Mouse (Mus musculus) heart, adult 2 months (tissue): ENCODE measurements around the gene Wdr34. TPM values are rescaled to one million over a fixed set of nuclear protein-coding genes. Genes with fewer than 3 reads are reported as not detected.

Experiments
- DNase-seq, 2 experiments: peaks; one replicate each; pipeline ENCODE4 v3.0.0; 2021
- H3K27ac ChIP-seq: fragments of 200-600 bp; 2 replicates; pipeline ENCODE4 v1.8.1; 2022
- H3K27me3 ChIP-seq: fragments of 200-500 bp; 2 replicates; pipeline ENCODE4 v1.6.1; 2012; ENCODE audit warnings: mild to moderate bottlenecking, low read length, inconsistent platforms, mixed read lengths; ENCODE audit not compliant: control insufficient read depth, insufficient read depth
- H3K36me3 ChIP-seq: fragments of 200-500 bp; 2 replicates; pipeline ENCODE4 v1.6.1; 2012; ENCODE audit warnings: low read length, inconsistent platforms; ENCODE audit not compliant: control insufficient read depth, insufficient read depth
- H3K4me1 ChIP-seq: fragments of 200-500 bp; 2 replicates; pipeline ENCODE4 v1.6.1; 2011; ENCODE audit warnings: low read length; ENCODE audit not compliant: control insufficient read depth, insufficient read depth
- H3K4me3 ChIP-seq: fragments of 200-600 bp; 2 replicates; pipeline ENCODE4 v1.8.1; 2022
- H3K79me2 ChIP-seq: fragments of 200-500 bp; replicated peaks from 2 replicates; pipeline ENCODE4 v1.6.1; 2012; ENCODE audit warnings: mild to moderate bottlenecking, inconsistent platforms, low read length, moderate library complexity, mixed read lengths; ENCODE audit not compliant: control insufficient read depth, insufficient read depth
- H3K9ac ChIP-seq: fragments of 200-500 bp; 2 replicates; pipeline ENCODE4 v1.6.1; 2012; ENCODE audit warnings: low read depth, mild to moderate bottlenecking, control low read depth, inconsistent platforms, low read length, mixed read lengths
- CTCF ChIP-seq: fragments of 200-600 bp; IDR thresholded peaks from 2 replicates; pipeline ENCODE4 v1.8.1; 2022; ENCODE audit warnings: antibody characterized with exemption, mild to moderate bottlenecking, moderate library complexity
- EP300 ChIP-seq: fragments of 200-500 bp; IDR thresholded peaks from 2 replicates; pipeline ENCODE4 v1.6.1; 2011; ENCODE audit warnings: low read depth, low read length, control low read depth; ENCODE audit not compliant: insufficient read depth
- POLR2A ChIP-seq: fragments of 200-500 bp; IDR thresholded peaks from 2 replicates; pipeline ENCODE4 v1.6.1; 2011; ENCODE audit warnings: mild to moderate bottlenecking, low read depth, low read length, control low read depth; ENCODE audit not compliant: insufficient read depth
- WGBS: fragments of 180-500 bp; shearing (Covaris S2); methylation state at CpG from one replicate; pipeline ENCODE4 v1.1.7; 2018; 5-methylcytosine and 5-hydroxymethylcytosine counted together
- intact Hi-C: fragments of 180-260 bp; cut with DNase I; formaldehyde crosslinking; loops from one replicate; pipeline ENCODE4 v1.15.1; 2025
- polyA plus RNA-seq: library from polyadenylated mRNA; depleted of rRNA; stranded (reverse); fragments of >200 nt; gene quantifications from 2 replicates; pipeline ENCODE4 v1.2.3, GENCODE M21; 2012
- total RNA-seq, 2 experiments: library from RNA; stranded (reverse); gene quantifications; 2 replicates each; pipeline ENCODE4 v1.2.3; 2021

Wdr34 gene
- total and polyA plus RNA-seq, 3 experiments: 6.4 to 10.3 (median 6.4) TPM

DNA sequence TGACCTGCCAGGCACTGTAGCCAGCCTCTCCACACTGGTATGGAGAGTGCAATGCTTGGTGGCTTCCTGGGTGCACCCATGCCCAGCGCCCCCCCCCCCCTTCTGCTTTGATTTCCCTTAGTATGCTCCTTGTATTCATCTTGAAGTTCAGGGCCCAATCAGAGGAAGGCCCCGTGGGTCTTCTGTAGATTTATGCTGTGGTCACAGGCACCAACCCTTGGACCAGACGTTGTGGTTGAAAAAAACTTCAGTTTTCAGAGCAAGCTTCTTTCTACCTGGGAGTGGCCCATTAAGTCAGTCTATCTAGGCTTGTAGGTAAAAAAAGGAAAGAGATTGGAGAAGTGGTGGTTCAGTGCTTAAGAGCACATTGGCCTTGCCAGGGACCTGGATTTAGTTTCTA, 15.1 kb upstream of the Wdr34 start:
- Histone ChIP-seq H3K27me3 (no peaks in the 10 kb centered on the region), H3K36me3 (peaks cover 11% of the 10 kb centered on the region), H3K4me1 (peaks cover 10% of the 10 kb centered on the region), H3K27ac (no peak overlapping the region), H3K4me3 (no peak overlapping the region), H3K9ac (no peak overlapping the region), H3K79me2 (peaks cover 2% of the 10 kb centered on the region; the same call in 1 of the 2 replicates)
- no peak for DNase-seq
- intact Hi-C loops: no loop called here
- WGBS: 54% methylated on average over 2 of the region's 3 CpGs
- TF ChIP-seq POLR2A (no peak), EP300 (no peak), CTCF (no peak)

DNA sequence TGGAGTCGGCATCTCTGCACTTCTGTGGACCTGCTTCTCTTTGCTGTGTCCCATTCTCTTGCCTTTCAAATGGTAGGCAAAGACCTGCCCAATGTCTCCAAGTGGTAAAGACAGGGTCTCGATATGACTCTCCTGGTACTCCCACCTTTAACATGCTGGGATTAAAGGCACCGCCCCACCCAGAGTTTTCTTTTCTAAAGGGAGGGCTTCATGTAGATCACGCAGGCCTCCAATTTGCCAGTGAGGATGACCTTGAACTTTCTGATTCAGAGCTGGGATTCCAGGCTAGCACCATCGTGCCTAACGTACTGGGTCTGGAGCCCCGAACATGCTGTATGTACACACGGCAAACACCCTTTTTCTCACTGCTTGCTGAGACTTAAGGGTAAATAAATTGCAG, 14.6 kb upstream of the Wdr34 start:
- 30% methylated on average over 8 of the region's 8 CpGs for WGBS
- intact Hi-C loops: no loop called here

DNA sequence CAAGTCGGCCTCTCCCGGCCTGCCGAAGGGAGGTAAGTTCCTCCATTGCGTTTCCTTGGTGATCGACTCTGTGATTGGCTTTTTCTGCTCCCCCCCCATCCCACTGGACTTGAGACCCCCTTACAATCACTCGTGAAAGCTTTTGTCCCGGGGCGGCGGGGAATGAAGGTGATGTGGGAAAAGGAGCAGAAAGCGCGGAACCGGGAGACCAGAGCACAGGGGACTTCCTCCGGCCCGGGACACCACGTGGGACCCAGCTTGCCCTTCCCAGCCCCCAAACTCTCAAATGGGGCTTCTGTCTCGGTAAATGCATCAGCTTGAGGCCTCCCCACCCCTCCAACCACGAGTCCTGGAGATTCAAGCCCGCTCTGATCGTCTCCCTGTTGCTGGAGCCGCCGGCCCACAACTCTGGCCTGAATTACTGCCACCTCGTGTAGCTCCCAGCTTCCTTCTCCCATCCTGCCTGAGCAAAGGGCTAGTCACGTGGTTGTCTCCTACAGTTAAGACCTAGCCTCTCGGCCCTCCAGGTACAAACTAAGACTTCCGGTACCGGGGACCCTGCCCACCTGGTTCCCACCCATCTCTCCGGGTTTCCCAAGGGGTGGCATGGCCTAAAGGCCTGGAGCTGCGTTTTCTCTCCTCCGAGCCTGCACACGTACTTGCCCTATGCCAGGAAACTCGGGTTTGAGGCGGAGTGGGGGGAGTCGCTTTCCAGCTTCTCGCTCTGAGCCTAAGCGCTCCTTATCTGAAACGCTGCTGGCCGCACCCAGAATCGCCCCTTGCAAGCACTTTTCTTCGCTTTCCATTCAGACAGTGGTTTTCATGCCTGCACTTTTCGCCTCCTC, 13.8 kb upstream of the Wdr34 start:
- peak overlapping the region; percentile 74 for H3K4me3 ChIP-seq
- DNase-seq: peak; percentile 76 to 81
- peaks cover under 1% of the 10 kb centered on the region; the same call in 1 of the 2 replicates for H3K36me3 ChIP-seq
- peaks cover 2% of the 10 kb centered on the region; the same call in 1 of the 2 replicates for H3K79me2 ChIP-seq
- intact Hi-C loops: no loop called here
- H3K9ac ChIP-seq: peak overlapping the region; percentile 95
- WGBS: under 1% methylated on average over 40 of the region's 40 CpGs
- TF ChIP-seq CTCF (peak; percentile 20; the same call in 1 of the 2 replicates), POLR2A (peak; percentile 65), EP300 (peak; percentile 63; the same call in 1 of the 2 replicates)
- H3K27me3 ChIP-seq: no peaks in the 10 kb centered on the region
- peak overlapping the region; percentile 82 for H3K27ac ChIP-seq
- peaks cover 8% of the 10 kb centered on the region for H3K4me1 ChIP-seq

More for the DNA sequence above, 14.6 kb upstream of the Wdr34 start:
- Histone ChIP-seq H3K27me3 (no peaks in the 10 kb centered on the region), H3K4me3 (peak overlapping the region; percentile 74), H3K79me2 (peaks cover 2% of the 10 kb centered on the region; the same call in 1 of the 2 replicates), H3K27ac (peak overlapping the region; percentile 82), H3K9ac (peak overlapping the region; percentile 95), H3K36me3 (peaks cover 8% of the 10 kb centered on the region), H3K4me1 (peaks cover 10% of the 10 kb centered on the region)
- no peak for DNase-seq
- TF ChIP-seq CTCF (no peak), POLR2A (no peak), EP300 (no peak)

DNA sequence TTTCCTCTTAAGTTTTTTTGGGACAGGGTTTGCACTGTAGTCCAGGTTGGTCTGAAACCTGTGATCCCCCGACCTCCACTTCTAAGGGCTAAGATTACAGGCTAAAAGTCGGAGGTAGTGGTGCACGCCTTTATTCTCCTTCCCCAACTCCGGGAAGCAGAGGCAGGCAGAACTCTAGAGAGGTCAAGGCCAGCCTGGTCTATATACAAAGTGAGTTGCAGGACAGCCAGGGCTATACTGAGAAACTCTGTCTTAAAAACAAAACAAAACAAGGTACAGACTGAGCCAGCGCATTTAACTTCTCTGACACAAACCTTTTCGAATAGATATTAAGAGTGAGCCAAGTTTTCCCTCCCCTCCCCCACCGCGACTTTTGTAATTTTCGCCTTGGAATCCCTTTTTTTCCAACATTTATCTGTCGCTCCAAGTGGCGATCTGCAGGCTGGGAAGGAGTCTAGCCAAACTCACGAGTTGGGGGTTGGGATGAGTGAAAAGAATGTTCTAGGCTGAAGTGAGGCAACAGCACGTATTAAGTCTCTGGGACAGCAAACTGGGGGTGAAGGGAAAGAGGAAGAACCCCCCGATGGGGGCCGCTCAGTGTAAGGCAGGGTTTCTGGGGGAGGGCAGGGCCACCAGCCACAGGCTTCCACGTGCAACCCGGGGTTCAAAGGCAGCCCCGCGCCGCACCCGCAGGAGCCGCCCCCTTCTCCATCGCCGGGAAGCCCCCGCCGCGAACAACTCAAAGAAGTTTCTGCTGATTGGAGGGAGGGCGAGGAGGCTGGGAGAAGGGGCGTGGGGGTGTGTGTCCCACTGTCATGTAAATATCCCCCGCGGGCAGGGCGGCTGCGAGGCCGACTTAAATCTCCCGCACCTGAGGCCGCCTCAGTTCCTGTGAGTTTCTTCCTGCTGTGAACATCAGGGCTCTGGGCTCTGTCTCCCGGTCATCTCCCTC, 12.8 kb upstream of the Wdr34 start:
- no peaks in the 10 kb centered on the region for H3K27me3 ChIP-seq
- H3K36me3 ChIP-seq: no peaks in the 10 kb centered on the region
- H3K9ac ChIP-seq: peak overlapping the region; percentile 95
- H3K79me2 ChIP-seq: no peaks in the 10 kb centered on the region
- 12% methylated on average over 37 of the region's 37 CpGs for WGBS
- peak overlapping the region; percentile 74 for H3K4me3 ChIP-seq
- peak overlapping the region; percentile 82 for H3K27ac ChIP-seq
- intact Hi-C loops: no loop called here
- DNase-seq: peak; percentile 49 to 60
- H3K4me1 ChIP-seq: peaks cover 8% of the 10 kb centered on the region
- TF ChIP-seq POLR2A (no peak), CTCF (no peak), EP300 (no peak)

DNA sequence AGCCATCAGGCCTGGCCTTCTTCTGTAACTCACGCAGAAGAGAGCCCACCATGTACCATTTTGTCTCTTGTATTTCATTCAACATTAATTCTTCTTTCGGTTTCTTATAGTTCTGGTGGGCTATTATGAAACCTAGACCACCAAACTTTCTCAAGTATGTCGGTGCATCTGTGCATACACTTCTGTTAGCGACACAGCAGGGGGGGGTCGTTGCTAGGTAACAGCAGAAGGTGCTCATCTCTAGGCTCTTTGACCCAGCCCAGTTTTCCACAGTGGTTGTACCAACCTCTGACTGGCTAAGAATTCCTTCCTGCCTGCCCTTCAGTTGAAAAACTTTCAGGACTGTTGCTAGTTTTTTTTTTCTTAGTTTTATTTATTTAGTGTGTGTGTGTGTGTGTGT, 9.7 kb upstream of the Wdr34 start:
- intact Hi-C loops: no loop called here
- H3K9ac ChIP-seq: no peak overlapping the region
- H3K27me3 ChIP-seq: no peaks in the 10 kb centered on the region
- H3K79me2 ChIP-seq: no peaks in the 10 kb centered on the region
- peaks cover 7% of the 10 kb centered on the region for H3K4me1 ChIP-seq
- no peak overlapping the region for H3K4me3 ChIP-seq
- WGBS: 74% methylated on average over 5 of the region's 5 CpGs
- H3K36me3 ChIP-seq: no peaks in the 10 kb centered on the region
- DNase-seq: no peak
- TF ChIP-seq POLR2A: no peak
- TF ChIP-seq EP300: no peak
- TF ChIP-seq CTCF: no peak
- H3K27ac ChIP-seq: no peak overlapping the region
